Mouse (Mus musculus) C2C12 (cell line): Measurements from ENCODE around the gene Ptms.

ENCODE experiments used
- CTCF ChIP-seq: IDR thresholded peaks from one replicate; pipeline ENCODE4 v1.5.1; 2011; ENCODE audit not compliant: control insufficient read depth, insufficient read depth, insufficient read length
- FOSL1 ChIP-seq: IDR thresholded peaks from one replicate; pipeline ENCODE4 v1.8.0; 2011; ENCODE audit warnings: mild to moderate bottlenecking, low read length; ENCODE audit not compliant: poor library complexity, insufficient read depth, severe bottlenecking
- MAX ChIP-seq: IDR thresholded peaks from one replicate; pipeline ENCODE4 v1.6.1; 2011; ENCODE audit warnings: mild to moderate bottlenecking, control low read depth
- MYOD1 ChIP-seq: IDR thresholded peaks from one replicate; pipeline ENCODE4 v1.6.1; 2011; ENCODE audit warnings: low read depth; ENCODE audit not compliant: control insufficient read depth, insufficient read length
- MYOG ChIP-seq: IDR thresholded peaks from one replicate; pipeline ENCODE4 v1.6.1; 2011; ENCODE audit not compliant: control insufficient read depth, insufficient read length; ENCODE audit errors: extremely low read depth
- USF1 ChIP-seq: IDR thresholded peaks from one replicate; pipeline ENCODE4 v1.6.1; 2011; ENCODE audit warnings: low read depth, mild to moderate bottlenecking, control low read depth, moderate library complexity

DNA sequence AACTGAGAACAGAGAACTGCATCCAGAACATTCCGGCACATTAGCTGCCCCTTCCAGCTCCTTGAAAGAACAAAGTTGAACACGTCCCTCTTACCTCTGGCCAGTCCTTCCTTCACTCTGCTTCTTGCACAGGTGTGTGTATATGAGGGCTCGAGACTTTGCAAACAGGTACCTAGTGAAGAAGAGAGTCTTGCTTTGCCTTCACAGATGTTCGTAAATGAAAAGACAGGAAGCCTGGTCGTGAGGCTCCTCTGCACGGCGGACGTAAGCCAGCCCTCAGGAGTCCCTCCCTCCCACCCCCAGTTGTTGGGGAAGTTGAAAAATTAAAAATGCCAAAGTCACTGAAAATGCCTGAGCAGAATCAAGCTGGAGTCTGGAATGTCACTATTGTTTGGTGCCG is 31.9 kb downstream of the Ptms start, which contains the start of gene Cd4:
- no peak for TF ChIP-seq MAX
- TF ChIP-seq CTCF, result no peak
- no peak for TF ChIP-seq MYOG
- no peak for TF ChIP-seq USF1
- TF ChIP-seq FOSL1, result no peak
- no peak for TF ChIP-seq MYOD1
